Mouse (Mus musculus): ENCODE measurements around the gene Ofd1. TPM values are rescaled to one million over a fixed set of nuclear protein-coding genes. Genes with fewer than 3 reads are reported as not detected.

The Ofd1 gene
- polyA plus RNA-seq (2016; fragmentation: Nextera tagmentation; extraction: Ambion mirVana): 6.4 and 6.5 TPM in 2 replicates

- WGBS: 19% methylated on average over 44 of the region's 44 CpGs
- H3K9me3 ChIP-seq: no peaks in the 10 kb centered on the region
- peak; percentile 87 for DNase-seq (ENCODE audit: low spot score)
- no peaks in the 10 kb centered on the region for H3K36me3 ChIP-seq (replicated peaks)
- H3K4me1 ChIP-seq: peaks cover 4% of the 10 kb centered on the region; the same call in 1 of the 2 replicates
- H3K27me3 ChIP-seq (replicated peaks; ENCODE audit: low read depth, poor library complexity, severe bottlenecking): peaks cover 95% of the 10 kb centered on the region
- H3K4me3 ChIP-seq: peak within 1 kb of the TSS; percentile 68
- peak within 1 kb of the TSS; percentile 90 for H3K27ac ChIP-seq (replicated peaks)
These were observed at the start of gene Ofd1 for GRCm38 (mm10) chrX:166440616-166441063. Ofd1 (minus strand) TSS chrX:166440704.

GRCm38 (mm10) chrX:166479365-166479983, 39.0 kb upstream of the Ofd1 start, which contains the start of gene Rab9:
Rab9 (minus strand) TSS chrX:166479867.
- Histone ChIP-seq H3K36me3 (replicated peaks) (peaks cover 18% of the 10 kb centered on the region), H3K27me3 (replicated peaks; ENCODE audit: low read depth, poor library complexity, severe bottlenecking) (peaks cover 59% of the 10 kb centered on the region), H3K4me3 (peak within 1 kb of the TSS; percentile 70), H3K4me1 (no peaks in the 10 kb centered on the region; the same call in 1 of the 2 replicates), H3K27ac (replicated peaks) (peak within 1 kb of the TSS; percentile 92), H3K9me3 (0 out of 2 replicates have a peak, but pooled peaks cover 2% of the 10 kb centered on the region)
- WGBS: 15% methylated on average over 41 of the region's 41 CpGs
- DNase-seq (ENCODE audit: low spot score): peak; percentile 96

DNA sequence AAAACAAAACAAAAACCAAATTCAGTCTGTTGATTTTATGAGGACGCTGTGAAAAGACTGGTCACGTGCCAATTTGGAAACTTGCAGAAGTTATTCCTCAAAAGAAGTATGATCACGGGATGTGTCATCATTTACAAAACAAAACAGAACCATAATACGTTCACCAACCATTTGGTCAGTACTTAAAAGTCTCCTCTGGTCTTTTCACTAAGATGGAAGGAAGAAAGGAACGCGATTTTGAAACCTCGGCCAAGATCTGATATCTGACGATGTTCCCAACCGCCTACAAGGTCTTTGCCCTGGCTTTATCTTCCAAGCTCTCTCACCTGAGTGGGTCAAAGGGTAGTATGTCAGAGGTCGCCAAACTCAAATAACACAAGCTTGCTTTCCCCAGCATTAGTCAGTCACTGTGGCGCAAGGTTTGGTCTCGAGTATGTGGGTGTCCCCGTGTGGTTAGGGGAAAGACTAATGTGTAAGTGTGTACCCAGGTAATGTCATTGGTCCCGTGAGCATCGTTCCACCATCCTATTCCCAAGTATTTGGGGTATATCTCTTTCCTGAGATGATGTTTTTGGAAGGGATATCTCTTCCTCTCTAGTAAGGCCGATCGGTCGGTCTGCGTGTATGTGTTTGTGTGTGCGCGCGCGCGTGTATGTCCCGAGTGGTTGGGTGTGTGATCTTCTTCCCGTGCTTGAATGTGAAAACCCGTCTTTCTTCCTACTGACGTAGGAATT, 38.3 kb upstream of the Ofd1 start:
- H3K36me3 ChIP-seq (replicated peaks): peaks cover 18% of the 10 kb centered on the region
- H3K27me3 ChIP-seq (replicated peaks; ENCODE audit: low read depth, poor library complexity, severe bottlenecking): peaks cover 66% of the 10 kb centered on the region
- 23% methylated on average over 28 of the region's 28 CpGs for WGBS
- peak overlapping the region; percentile 70 for H3K4me3 ChIP-seq
- DNase-seq (ENCODE audit: low spot score): peak; percentile 15
- H3K9me3 ChIP-seq: 0 out of 2 replicates have a peak, but pooled peaks cover 2% of the 10 kb centered on the region
- peak overlapping the region; percentile 92 for H3K27ac ChIP-seq (replicated peaks)
- H3K4me1 ChIP-seq: no peaks in the 10 kb centered on the region; the same call in 1 of the 2 replicates

- WGBS: 74% methylated on average over 6 of the region's 6 CpGs
- no peak for DNase-seq (ENCODE audit: low spot score)
- H3K27me3 ChIP-seq (replicated peaks; ENCODE audit: low read depth, poor library complexity, severe bottlenecking): peaks cover 65% of the 10 kb centered on the region
- no peak overlapping the region for H3K27ac ChIP-seq (replicated peaks)
- H3K4me3 ChIP-seq: peak overlapping the region; percentile 70; the same call in 1 of the 2 replicates
- peaks cover 20% of the 10 kb centered on the region for H3K36me3 ChIP-seq (replicated peaks)
- H3K9me3 ChIP-seq: 0 out of 2 replicates have a peak, but pooled peaks cover 2% of the 10 kb centered on the region
- H3K4me1 ChIP-seq: no peaks in the 10 kb centered on the region; the same call in 1 of the 2 replicates
These were observed 36.9 kb upstream of the Ofd1 start for GRCm38 (mm10) chrX:166477393-166477792.

DNA sequence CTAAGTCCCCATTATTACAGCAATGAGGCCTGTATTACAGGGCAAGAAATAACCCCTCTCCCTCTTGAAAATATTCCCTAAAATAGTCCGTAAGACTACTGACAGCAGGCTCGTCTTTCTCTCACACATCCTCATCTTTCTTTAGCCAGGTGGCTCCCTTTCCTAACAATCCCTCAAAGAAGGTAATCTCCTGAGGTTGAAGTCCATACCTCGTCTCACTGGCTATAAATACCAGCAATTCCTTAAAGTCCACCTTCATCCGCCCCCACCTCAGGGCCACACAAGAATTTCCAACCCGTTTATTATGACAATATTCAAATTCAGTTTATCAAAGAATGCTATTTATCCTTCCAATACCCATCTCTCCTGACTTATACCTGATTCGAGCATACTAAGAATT, 32.1 kb upstream of the Ofd1 start:
- no peaks in the 10 kb centered on the region; the same call in 1 of the 2 replicates for H3K4me1 ChIP-seq
- no peak overlapping the region for H3K4me3 ChIP-seq
- no peaks in the 10 kb centered on the region for H3K9me3 ChIP-seq
- peaks cover 48% of the 10 kb centered on the region for H3K36me3 ChIP-seq (replicated peaks)
- H3K27me3 ChIP-seq (replicated peaks; ENCODE audit: low read depth, poor library complexity, severe bottlenecking): peaks cover 79% of the 10 kb centered on the region
- DNase-seq (ENCODE audit: low spot score): no peak
- WGBS: 87% methylated on average over 6 of the region's 6 CpGs
- H3K27ac ChIP-seq (replicated peaks): no peak overlapping the region

DNA sequence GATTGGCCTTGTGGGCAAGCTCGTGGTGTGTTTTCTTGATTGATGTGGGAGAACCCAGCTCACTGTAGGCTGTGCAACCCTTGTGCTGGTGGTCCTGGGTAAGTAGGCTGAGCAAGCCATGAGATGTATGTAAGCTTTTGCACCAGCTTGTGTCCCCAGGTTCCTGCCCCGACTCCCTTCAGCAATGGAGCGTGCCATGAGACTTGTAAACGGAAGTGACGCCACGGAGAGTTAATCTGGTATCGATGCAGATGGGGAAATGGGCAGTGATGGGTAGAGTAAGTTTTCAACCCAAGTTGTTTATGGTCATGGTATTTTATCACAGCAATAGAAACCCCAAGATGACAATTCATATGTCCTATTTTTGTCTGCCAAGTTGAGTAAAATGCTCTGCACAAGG, 27.8 kb upstream of the Ofd1 start:
- no peak overlapping the region for H3K4me3 ChIP-seq
- no peaks in the 10 kb centered on the region for H3K9me3 ChIP-seq
- 93% methylated on average over 7 of the region's 7 CpGs for WGBS
- 0 out of 2 replicates have a peak, but pooled peaks cover 4% of the 10 kb centered on the region for H3K4me1 ChIP-seq
- H3K27me3 ChIP-seq (replicated peaks; ENCODE audit: low read depth, poor library complexity, severe bottlenecking): peaks cover 59% of the 10 kb centered on the region
- peaks cover 30% of the 10 kb centered on the region for H3K36me3 ChIP-seq (replicated peaks)
- no peak overlapping the region for H3K27ac ChIP-seq (replicated peaks)
- no peak for DNase-seq (ENCODE audit: low spot score)

DNA sequence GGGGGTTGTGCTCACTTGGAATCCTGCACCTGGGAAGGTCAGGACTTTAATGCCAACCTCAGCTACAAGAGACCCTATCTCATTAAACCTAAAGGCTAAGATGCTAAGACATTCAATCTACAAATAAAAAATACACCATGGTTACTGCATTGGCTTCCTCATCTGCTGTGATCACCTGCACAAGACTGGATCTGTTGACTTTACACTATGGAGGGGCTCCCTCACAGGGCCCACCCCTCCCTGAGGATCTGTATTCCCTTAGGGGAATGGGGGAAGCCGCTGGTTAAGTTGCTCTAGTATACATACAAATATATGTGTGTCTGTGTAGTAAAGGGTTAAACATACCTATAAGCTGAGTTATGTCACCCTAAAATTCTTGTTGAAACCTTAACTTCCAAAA, 15.0 kb upstream of the Ofd1 start:
- Histone ChIP-seq H3K36me3 (replicated peaks) (peaks cover 39% of the 10 kb centered on the region), H3K4me1 (no peaks in the 10 kb centered on the region), H3K27me3 (replicated peaks; ENCODE audit: low read depth, poor library complexity, severe bottlenecking) (peaks cover 39% of the 10 kb centered on the region), H3K27ac (replicated peaks) (no peak overlapping the region), H3K4me3 (no peak overlapping the region), H3K9me3 (no peaks in the 10 kb centered on the region)
- 97% methylated on average over 1 of the region's 1 CpGs for WGBS
- DNase-seq (ENCODE audit: low spot score): no peak

DNA sequence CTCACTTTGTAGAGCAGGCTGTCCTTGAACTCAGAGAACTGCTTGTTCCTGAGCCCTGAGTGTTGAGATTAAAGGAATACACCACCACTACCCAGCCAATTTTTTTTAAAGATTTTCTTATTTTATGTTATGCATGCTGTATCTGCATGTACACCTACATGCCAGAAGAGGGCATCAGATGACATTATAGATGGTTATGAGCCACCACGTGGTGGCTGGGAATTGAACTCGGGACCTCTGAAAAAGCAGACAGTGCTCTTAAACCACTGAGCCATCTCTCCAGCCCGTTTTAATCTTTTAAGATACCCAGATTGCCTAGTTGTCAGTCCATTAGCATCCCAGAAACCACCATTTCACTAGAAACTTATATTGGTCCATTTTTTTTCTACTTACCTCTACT, 13.8 kb upstream of the Ofd1 start:
- Histone ChIP-seq H3K4me3 (no peak overlapping the region), H3K36me3 (replicated peaks) (peaks cover 38% of the 10 kb centered on the region), H3K9me3 (no peaks in the 10 kb centered on the region), H3K27ac (replicated peaks) (no peak overlapping the region), H3K4me1 (no peaks in the 10 kb centered on the region), H3K27me3 (replicated peaks; ENCODE audit: low read depth, poor library complexity, severe bottlenecking) (peaks cover 44% of the 10 kb centered on the region)
- 73% methylated on average over 3 of the region's 3 CpGs for WGBS
- DNase-seq (ENCODE audit: low spot score): no peak

DNA sequence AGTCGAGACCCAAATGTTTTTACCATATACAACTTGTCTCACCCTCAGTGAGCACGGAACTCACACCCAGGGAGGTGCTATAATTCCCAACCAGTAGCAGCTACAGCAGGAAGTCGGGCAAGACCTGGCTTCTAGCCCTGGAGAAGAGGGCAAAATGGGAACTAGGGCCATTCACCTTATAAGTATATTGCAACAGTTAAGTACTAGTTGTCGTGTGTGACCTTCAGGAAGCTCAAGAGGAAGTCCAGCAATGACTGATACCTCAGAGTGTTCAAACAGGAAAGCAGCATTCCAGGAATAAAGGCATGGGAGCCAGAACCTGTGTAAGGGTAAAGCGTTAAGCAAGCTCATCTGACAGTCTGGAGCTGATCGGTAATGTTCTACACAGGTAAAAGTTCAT, 13.0 kb upstream of the Ofd1 start:
- 84% methylated on average over 6 of the region's 6 CpGs for WGBS
- no peak for DNase-seq (ENCODE audit: low spot score)
- Histone ChIP-seq H3K27me3 (replicated peaks; ENCODE audit: low read depth, poor library complexity, severe bottlenecking) (peaks cover 45% of the 10 kb centered on the region), H3K4me1 (no peaks in the 10 kb centered on the region), H3K9me3 (no peaks in the 10 kb centered on the region), H3K27ac (replicated peaks) (no peak overlapping the region), H3K36me3 (replicated peaks) (peaks cover 38% of the 10 kb centered on the region), H3K4me3 (no peak overlapping the region)

GRCm38 (mm10) chrX:166444552-166444951, 4.0 kb upstream of the Ofd1 start:
- Histone ChIP-seq H3K36me3 (replicated peaks) (no peaks in the 10 kb centered on the region), H3K27ac (replicated peaks) (no peak overlapping the region), H3K4me1 (peaks cover 4% of the 10 kb centered on the region; the same call in 1 of the 2 replicates), H3K4me3 (no peak overlapping the region), H3K9me3 (no peaks in the 10 kb centered on the region), H3K27me3 (replicated peaks; ENCODE audit: low read depth, poor library complexity, severe bottlenecking) (peaks cover 83% of the 10 kb centered on the region)
- no peak for DNase-seq (ENCODE audit: low spot score)
- WGBS: 93% methylated on average over 3 of the region's 3 CpGs

DNA sequence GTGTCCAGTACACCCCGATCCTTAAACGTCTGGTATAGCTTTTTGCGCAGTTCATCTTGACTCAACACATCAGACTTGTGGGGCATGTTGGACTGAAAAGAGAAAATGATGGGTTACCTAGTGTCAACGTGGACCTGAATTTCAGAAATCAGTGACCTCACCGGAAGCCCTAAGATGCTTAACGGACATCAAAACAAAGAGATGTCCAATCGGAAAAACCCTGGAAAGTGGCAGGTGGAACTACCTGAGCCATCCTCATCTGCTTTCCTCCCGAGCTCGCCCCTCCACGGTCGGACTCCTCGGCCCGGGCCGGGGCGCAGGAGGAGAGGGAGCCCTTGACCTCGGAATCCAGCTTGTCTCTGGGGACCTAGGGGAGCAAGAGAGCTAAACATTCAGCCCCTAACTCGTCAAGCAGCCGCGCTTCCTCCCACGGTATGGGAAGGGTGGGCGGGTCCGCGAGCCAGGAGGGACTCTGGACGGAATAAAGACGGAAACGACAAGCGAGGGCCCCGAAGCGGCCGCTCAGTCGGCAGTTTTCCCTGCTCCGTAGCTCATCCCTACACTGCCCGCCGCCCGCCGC, 378 bp downstream of the Ofd1 start, which contains the start of gene Trappc2:
TSS of gene Trappc2 (plus strand) at position 539 of the 580 bp plus-strand sequence.
- H3K27me3 ChIP-seq (replicated peaks; ENCODE audit: low read depth, poor library complexity, severe bottlenecking): peaks cover 95% of the 10 kb centered on the region
- no peak for DNase-seq (ENCODE audit: low spot score)
- whole genome bisulfite sequencing: 19% methylated on average over 36 of the region's 36 CpGs

DNA sequence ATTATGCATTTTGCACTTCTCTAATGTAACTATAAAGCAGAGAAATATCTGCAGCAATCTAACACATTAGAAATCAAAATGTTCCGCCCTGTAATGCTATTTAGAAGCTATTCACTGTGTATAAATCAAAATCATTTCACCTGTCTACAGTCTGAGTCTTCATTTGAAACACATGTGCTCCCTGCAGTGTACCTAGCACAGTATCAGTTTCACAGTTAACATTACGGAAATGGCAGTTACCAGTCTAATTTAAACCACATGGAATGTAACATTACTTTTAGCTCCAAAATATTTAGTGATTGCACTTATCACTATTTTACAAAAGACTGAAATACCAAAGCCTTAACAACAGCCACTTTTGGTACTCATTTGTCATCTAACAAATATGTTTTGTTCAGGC, 5.7 kb downstream of the Ofd1 start:
- Histone ChIP-seq H3K27me3 (replicated peaks; ENCODE audit: low read depth, poor library complexity, severe bottlenecking) (peaks cover 64% of the 10 kb centered on the region), H3K4me3 (no peak overlapping the region), H3K4me1 (no peaks in the 10 kb centered on the region), H3K36me3 (replicated peaks) (no peaks in the 10 kb centered on the region; the same call in 1 of the 2 replicates), H3K9me3 (no peaks in the 10 kb centered on the region), H3K27ac (replicated peaks) (no peak overlapping the region)
- DNase-seq (ENCODE audit: low spot score): no peak
- 64% methylated on average over 2 of the region's 2 CpGs for WGBS

More for the DNA sequence above, 378 bp downstream of the Ofd1 start, which contains the start of gene Trappc2:
- peak within 1 kb of the TSS; percentile 68 for H3K4me3 ChIP-seq
- H3K9me3 ChIP-seq: no peaks in the 10 kb centered on the region
- H3K27ac ChIP-seq (replicated peaks): peak within 1 kb of the TSS; percentile 90
- peaks cover 4% of the 10 kb centered on the region; the same call in 1 of the 2 replicates for H3K4me1 ChIP-seq
- no peaks in the 10 kb centered on the region for H3K36me3 ChIP-seq (replicated peaks)

Measured in embryonic facial prominence, embryonic 10.5 days (tissue).